Comparison of ENCODE assay signal across 8 mouse cellular contexts in the genomic region with DNA sequence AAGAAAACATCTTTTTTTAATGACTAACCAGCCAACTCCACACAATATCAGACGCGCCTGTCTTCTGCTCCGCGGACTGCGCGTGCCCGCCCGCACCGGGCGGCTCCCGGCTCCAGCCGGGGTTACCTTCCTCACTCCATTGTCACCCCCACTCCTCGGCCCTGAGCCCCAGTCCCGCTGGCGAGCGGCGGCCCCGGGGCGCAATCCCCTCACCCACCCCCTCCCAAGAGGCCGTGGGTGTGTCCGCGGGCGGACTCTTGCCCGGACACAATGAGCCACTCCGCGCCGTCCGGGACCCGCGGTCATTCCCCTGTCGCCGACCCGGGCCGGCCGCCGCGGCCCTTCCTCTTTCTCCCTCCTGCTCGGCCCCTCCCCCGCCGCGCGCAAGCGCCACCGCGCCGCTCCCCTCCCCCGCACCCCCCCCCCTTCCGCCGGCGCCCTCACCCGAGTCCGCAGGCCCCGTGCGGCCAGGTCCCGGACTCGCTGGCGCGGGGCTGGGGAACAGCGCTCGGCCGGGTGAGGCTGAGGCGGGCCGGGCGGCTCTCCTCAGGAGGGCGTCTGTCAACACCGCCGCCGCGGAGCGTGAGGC. TPM values are rescaled to one million over a fixed set of nuclear protein-coding genes. Genes with fewer than 3 reads are reported as not detected.
DNase-seq lines count a peak whose midpoint lies in the region; ATAC-seq and TF ChIP-seq lines count a peak whose summit lies in the region.

No protein-coding gene starts in this region.

- peak overlapping the region; percentile 96 for H3K9ac ChIP-seq in intestine, embryonic 15.5 days
- H3K9ac ChIP-seq in liver, embryonic 15.5 days: peak overlapping the region; percentile 91

- peak; percentile 94 for ATAC-seq in intestine, embryonic 15.5 days
- peak; percentile 83 for ATAC-seq in liver, embryonic 15.5 days (ENCODE audit: insufficient read depth)

- WGBS in intestine, embryonic 15.5 days: under 1% methylated on average over 48 of the region's 70 CpGs
- 1% methylated on average over 63 of the region's 70 CpGs for WGBS in liver, embryonic 15.5 days (ENCODE audit: insufficient replicate concordance)

- H3K27me3 ChIP-seq in intestine, embryonic 15.5 days (replicated peaks): no peaks in the 10 kb centered on the region
- H3K27me3 ChIP-seq in liver, embryonic 15.5 days: 0 out of 2 replicates have a peak, but pooled peaks cover 8% of the 10 kb centered on the region
- H3K27me3 ChIP-seq in myocyte (ENCODE audit: control insufficient read depth, insufficient read depth, insufficient read length): peaks cover 5% of the 10 kb centered on the region

- peak overlapping the region; percentile 83 for H3ac ChIP-seq in myocyte (ENCODE audit: control insufficient read depth, insufficient read length)

- H3K4me1 ChIP-seq in intestine, embryonic 15.5 days (replicated peaks): 0 out of 2 replicates have a peak, but pooled peaks cover 2% of the 10 kb centered on the region
- H3K4me1 ChIP-seq in liver, embryonic 15.5 days (replicated peaks): peaks cover 24% of the 10 kb centered on the region

- H3K27ac ChIP-seq in intestine, embryonic 15.5 days: peak overlapping the region; percentile 98
- H3K27ac ChIP-seq in liver, embryonic 15.5 days (replicated peaks): peak overlapping the region; percentile 96

- no peaks in the 10 kb centered on the region for H3K9me3 ChIP-seq in intestine, embryonic 15.5 days
- H3K9me3 ChIP-seq in liver, embryonic 15.5 days (replicated peaks): no peaks in the 10 kb centered on the region

- TF ChIP-seq POLR2A in myocyte (IDR thresholded peaks at IDR 0.05; ENCODE audit: insufficient read length, low read depth): no peak

- peak overlapping the region; percentile 97 for H3K4me3 ChIP-seq in intestine, embryonic 15.5 days (replicated peaks)
- peak overlapping the region; percentile 84 for H3K4me3 ChIP-seq in liver, embryonic 15.5 days (replicated peaks)
- peak overlapping the region; percentile 31 for H3K4me3 ChIP-seq in myocyte

- H3K79me2 ChIP-seq in myocyte (ENCODE audit: control insufficient read depth, insufficient read depth): peaks cover 49% of the 10 kb centered on the region

- H3K36me3 ChIP-seq in intestine, embryonic 15.5 days: no peaks in the 10 kb centered on the region
- 0 out of 2 replicates have a peak, but pooled peaks cover 3% of the 10 kb centered on the region for H3K36me3 ChIP-seq in liver, embryonic 15.5 days (replicated peaks)
- no peaks in the 10 kb centered on the region for H3K36me3 ChIP-seq in myocyte (ENCODE audit: control insufficient read depth, insufficient read depth)

- peak overlapping the region; percentile 50 for H3K4me2 ChIP-seq in intestine, embryonic 15.5 days (replicated peaks)
- H3K4me2 ChIP-seq in liver, embryonic 15.5 days: peak overlapping the region; percentile 71
- peak overlapping the region; percentile 90 for H3K4me2 ChIP-seq in myocyte (ENCODE audit: low read depth)

- DNase-seq in urinary bladder, adult 18-20 months (ENCODE audit: low spot score in 2 of 2): peak; percentile 35 to 51
- DNase-seq in urinary bladder, adult 2 months (ENCODE audit: low spot score): no peak
- peak; percentile 22 for DNase-seq in embryo, embryonic 10 days (ENCODE audit: low spot score)
- peak; percentile 57 to 76 for DNase-seq in gastrocnemius, postnatal 4 days (ENCODE audit: low spot score in 2 of 2)
- peak; percentile 84 for DNase-seq in testis, postnatal 10 days (ENCODE audit: low spot score)

TF ChIP-seq in myocyte, 11 proteins besides CTCF, POLR2A, EP300 and RAD21:
- TF ChIP-seq MYOG (IDR thresholded peaks at IDR 0.05; ENCODE audit: control insufficient read depth in 1 of 3, insufficient read depth in 1 of 3, insufficient read length in 2 of 3, low read depth in 2 of 3) (no peak), USF1 (IDR thresholded peaks at IDR 0.05; ENCODE audit: low read depth) (no peak), E2F4 (IDR thresholded peaks at IDR 0.05; ENCODE audit: insufficient read depth) (no peak), SRF (IDR thresholded peaks at IDR 0.05; ENCODE audit: control insufficient read depth, insufficient read length, low read depth) (no peak), TCF12 (IDR thresholded peaks at IDR 0.05; ENCODE audit: insufficient read depth, poor library complexity, severe bottlenecking) (no peak), MAX (IDR thresholded peaks at IDR 0.05; ENCODE audit: low read depth) (no peak), CEBPB (IDR thresholded peaks at IDR 0.05; ENCODE audit: insufficient read depth, poor library complexity, severe bottlenecking) (no peak), POLR2AphosphoS2 (IDR thresholded peaks at IDR 0.05; ENCODE audit: insufficient read length, low read depth) (no peak), MYOD1 (IDR thresholded peaks at IDR 0.05; ENCODE audit: control insufficient read depth in 1 of 3, insufficient read length in 2 of 3, low read depth in 2 of 3) (peak in 1 of 3 experiments; percentile 2)

RNA-seq across cellular contexts. Expression of a gene that starts 0.4 kb away (rescaled TPM):
- polyA plus RNA-seq in urinary bladder, adult 2 months (2012; rRNA removed): 27.3 and 27.6 TPM in 2 replicates
- 10 to 100 TPM; 24.7 to 26.6 TPM for total RNA-seq in gastrocnemius, postnatal 4 days (2021)
- polyA plus RNA-seq in intestine, embryonic 15.5 days (2015; fragmentation: Nextera tagmentation; extraction: Ambion mirVana): 23.5 and 24.2 TPM in 2 replicates
- polyA plus RNA-seq in liver, embryonic 15.5 days (2015; fragmentation: Nextera tagmentation; extraction: Ambion mirVana): 8.0 and 9.7 TPM in 2 replicates
- polyA plus RNA-seq in myocyte (2012; fragmentation: generic; extraction: Trizol): 9.9 TPM

RNA-seq across cellular contexts. Expression of a gene that starts 39.4 kb away (rescaled TPM):
- polyA plus RNA-seq in urinary bladder, adult 2 months (2012; rRNA removed): 36.6 and 40.4 TPM in 2 replicates
- 10 to 100 TPM; 25.4 to 32.1 TPM for total RNA-seq in gastrocnemius, postnatal 4 days (2021)
- polyA plus RNA-seq in intestine, embryonic 15.5 days (2015; fragmentation: Nextera tagmentation; extraction: Ambion mirVana): 43.3 and 43.4 TPM in 2 replicates
- polyA plus RNA-seq in liver, embryonic 15.5 days (2015; fragmentation: Nextera tagmentation; extraction: Ambion mirVana): 14.8 and 15.6 TPM in 2 replicates
- 10.8 TPM for polyA plus RNA-seq in myocyte (2012; fragmentation: generic; extraction: Trizol)

Comparison
In these comparisons a context has a peak if more than half of its experiments do, and no peak if none do; other contexts are left out.
1. H3K4me3 ChIP-seq: peak in every context shown above with its lines; median percentile 97 in intestine, embryonic 15.5 days; 84 in liver, embryonic 15.5 days; 31 in myocyte.